Mouse (Mus musculus) CD4-positive helper T cell, adult 2 months (primary cell): ENCODE results near the gene Cadm2.

Experiments used
- DNase-seq: peaks from one replicate; pipeline ENCODE4 v3.0.0-alpha.2; 2012; ENCODE audit warnings: low read depth, missing footprints, low spot score

Cadm2 gene

DNA sequence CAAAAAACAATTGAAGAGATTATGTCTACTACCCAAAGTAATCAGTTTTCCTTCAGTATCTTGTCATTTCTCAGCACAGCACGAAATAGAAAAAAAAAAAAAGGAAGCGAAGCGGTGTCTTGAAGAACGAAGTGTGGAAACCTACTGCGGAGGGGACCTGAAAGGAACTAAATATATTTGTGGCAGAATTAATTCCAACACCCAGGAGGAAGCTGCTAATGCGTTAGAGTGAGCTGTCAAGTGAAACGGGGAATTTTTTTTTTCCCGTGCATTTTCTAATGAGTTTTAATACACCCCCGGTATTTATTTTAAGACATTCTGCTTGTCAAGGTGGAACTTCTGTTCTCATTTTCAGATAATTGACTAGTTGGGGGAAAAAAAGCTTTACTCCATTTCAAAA lies 111.6 kb downstream of the Cadm2 start:
- no peak for DNase-seq

DNA sequence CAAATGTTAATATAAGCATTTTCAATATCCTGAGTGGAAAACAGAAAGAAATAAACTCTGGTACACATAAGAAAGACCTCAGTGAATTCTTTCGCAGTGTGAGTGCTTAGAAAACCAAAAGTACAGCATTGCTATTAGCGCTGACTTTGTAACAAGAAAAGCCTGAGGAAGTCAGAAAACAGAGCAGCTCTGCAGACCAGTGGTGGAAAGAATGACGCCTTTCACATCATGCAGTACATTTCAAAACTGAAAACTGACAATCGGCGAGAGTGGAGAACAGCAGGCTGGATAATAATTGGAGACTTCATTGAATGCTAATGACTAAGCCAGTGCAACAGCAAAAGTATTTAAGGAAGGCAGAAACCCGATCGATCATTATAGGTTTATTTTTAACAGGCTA lies 138.2 kb downstream of the Cadm2 start:
- no peak for DNase-seq

DNA sequence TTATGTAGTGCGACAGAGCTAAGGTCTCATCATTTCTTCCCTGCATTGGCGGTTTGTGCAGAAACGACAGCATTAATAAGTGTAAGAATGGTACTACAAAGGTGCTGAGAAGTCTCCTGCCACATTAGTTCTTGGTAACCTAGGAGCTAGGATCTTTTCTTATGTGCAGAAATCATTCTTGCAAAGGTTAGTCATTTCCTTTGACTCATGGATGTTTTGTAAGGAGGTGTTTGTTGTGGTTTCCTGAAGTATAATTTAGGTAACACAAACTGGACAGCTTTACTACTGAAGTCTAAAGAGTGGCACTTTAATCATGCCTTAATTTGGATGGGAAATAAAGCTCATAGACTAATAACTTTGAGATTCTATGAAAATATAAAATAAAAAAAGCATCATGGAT lies 153.7 kb downstream of the Cadm2 start:
- no peak for DNase-seq

DNA sequence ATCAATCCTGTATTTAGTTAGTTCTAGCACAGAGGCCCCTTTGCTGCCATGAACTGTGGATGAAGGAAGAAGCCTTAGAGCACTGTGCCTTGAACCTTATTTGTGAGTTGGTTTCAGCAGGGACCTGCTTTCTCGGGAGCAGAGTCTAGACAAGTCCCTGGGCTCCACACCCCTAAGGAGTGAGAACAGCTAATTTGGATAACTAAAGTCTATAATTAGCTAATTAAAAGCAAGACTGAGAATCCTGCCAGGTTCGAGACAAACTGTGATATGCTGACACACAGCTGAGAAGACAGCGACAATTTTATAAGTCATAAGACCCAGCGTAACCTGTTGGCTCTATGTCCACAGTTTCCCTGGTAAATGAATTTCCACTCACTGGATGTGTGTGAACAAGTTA lies 184.4 kb downstream of the Cadm2 start:
- no peak for DNase-seq

DNA sequence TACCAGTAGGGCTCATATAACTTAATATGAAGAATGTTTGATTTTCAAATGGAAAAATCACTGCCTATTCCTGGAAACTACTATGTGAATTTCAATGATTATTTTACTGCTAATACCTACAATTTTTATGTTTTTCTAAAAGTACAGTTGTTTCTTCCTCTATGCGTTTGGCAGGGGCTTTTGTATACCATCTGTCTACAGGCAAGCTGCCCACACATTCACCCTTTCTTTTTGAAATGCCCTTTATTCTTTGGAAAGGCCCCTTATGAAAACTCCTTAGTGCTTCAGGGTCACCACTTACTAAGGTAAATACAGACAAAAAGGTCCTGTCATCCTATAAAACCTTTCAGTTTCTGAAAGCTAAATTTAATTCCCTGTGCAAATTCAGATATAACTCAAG lies 195.3 kb downstream of the Cadm2 start:
- no peak for DNase-seq

DNA sequence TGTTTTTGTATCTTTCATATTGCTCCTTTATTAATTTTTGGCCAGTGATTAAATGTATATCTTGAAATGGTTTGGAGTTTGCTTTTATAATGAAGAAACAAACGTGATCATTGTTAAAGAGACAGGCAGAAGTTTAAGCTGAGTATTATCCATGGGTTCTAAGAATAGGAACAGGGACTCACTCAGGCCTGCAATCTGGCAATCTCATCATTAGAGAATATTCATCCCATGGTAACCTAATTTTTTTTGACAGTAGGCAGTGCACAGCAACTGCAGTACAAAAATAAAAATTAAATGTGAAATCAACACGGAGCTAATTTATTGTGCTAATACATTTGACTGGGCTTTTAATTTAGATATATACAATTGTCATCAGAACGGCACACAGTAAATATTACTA lies 209.8 kb downstream of the Cadm2 start:
- DNase-seq: no peak

GRCm38 (mm10) chr16:67410482-67410881 lies 210.2 kb downstream of the Cadm2 start:
- no peak for DNase-seq

GRCm38 (mm10) chr16:67367745-67368144 lies 253.0 kb downstream of the Cadm2 start:
- DNase-seq: no peak

DNA sequence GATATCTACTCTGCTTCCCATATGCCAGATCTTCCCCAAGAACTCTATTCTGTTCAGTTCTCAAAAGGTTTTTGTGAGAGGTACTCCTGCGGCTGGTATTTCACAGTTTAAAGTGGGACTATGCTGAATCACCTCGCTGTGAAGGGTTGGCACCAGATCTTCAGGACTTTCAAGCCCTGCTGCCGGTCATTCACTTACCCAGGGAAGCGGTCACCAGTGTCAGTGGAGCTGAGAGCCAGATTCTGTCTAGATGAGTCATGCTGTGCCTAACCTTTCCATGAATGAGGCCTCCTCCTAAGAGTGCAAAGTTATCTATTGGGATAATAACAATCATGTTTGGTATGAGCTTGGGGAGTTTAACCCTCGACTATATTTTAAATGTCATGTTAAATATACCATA lies 272.7 kb downstream of the Cadm2 start:
- DNase-seq: no peak

DNA sequence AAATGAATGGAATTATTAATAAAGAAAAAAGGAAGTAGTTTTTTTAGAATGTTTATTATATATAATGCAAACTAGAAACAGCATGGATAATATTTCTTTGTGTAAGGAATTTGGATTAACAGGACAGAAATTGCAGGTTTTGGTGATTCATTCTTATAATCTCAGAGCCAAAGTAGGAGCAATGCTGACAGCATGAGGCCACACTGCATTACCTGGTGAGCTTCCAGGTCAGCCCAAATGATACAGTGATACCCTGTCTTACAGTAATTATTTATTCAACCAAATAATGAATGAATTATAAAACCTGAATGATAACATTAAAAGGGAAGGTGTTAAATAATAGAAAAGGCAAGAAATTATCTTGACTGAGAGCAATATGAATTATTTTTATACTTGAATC lies 273.1 kb downstream of the Cadm2 start:
- no peak for DNase-seq

GRCm38 (mm10) chr16:67346621-67347290 lies 274.0 kb downstream of the Cadm2 start:
- no peak for DNase-seq

DNA sequence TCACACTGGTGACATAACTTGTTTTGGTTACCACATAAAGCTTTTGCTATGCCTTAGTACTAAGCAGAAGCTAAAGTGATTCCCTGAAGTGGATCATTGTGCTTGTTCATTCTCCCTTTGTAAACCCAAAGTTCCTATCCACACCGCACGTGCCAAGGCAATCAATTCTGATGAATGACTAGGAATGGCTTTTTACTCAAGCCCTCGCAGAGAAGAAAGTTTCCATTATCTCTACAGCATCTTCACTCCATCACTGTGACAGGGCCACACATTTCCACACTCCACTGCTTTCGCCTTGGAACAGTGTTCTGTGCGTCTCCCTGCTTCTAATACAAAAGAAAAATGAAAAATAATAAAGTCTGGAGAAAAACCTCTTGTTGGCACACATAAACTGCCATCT lies 276.5 kb downstream of the Cadm2 start:
- DNase-seq: no peak

GRCm38 (mm10) chr16:67311033-67311432 lies 309.7 kb downstream of the Cadm2 start:
- no peak for DNase-seq

DNA sequence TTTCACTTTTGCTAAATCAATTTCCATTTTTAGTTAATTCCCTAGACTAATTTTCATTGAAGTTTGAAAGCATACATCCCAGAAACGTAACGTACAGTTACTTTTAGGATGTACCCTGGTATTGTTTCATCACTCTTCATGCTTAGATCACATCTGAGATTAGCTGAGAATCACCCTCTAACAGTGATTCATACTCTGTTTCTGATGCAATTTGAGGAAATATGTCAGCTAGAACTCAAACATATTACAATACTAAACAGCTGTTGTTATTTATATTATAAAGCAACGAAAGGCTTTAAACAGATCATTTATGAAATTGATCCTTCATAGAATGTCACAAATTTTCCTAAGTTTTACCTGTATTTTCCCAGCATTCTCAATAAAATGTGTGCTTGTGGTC lies 336.0 kb downstream of the Cadm2 start:
- DNase-seq: no peak

DNA sequence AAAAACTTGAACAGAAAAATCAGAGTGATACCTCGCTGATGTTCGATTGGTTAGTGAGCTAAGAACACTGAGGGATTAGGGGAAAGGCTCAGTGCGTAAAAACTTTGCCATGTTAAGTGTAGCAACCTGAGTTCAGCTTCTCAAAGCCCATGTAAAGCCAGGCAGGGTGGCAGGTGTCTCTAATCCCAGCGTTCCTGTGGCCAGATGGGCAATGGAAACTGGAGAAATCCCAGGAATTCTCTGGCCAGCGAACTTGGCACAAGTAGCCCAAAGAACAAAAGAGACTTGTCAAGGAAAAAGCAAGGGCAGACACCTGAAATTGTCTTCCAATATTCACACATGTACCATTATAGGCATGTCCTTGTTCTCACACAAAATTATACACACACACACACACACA lies 377.1 kb downstream of the Cadm2 start:
- DNase-seq: no peak

- DNase-seq: no peak
Observed at GRCm38 (mm10) chr16:67234862-67235261, 385.8 kb downstream of the Cadm2 start.

- no peak for DNase-seq
Observed at GRCm38 (mm10) chr16:67226696-67227095, 394.0 kb downstream of the Cadm2 start.

DNA sequence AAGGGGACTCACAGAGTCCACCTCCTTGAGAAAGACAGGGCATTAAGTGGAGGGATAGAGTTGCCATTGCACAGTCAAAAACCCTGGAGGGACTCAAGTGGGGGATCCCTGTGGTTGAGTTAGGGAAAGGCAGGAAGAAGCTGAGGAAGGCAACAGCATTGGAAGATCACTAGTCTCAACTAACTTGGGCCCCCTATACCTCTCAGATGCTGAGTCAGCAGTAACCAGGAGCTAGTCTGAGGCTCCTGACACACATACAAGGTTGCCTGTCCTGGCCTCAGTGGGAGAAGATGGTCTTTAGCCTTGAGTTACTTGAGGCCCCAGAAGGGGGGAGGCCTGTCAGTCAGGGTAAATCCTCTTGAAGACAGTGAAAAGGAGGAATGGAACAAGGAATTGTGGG lies 417.4 kb downstream of the Cadm2 start:
- DNase-seq: no peak

GRCm38 (mm10) chr16:67192852-67193415 lies 427.8 kb downstream of the Cadm2 start:
- no peak for DNase-seq

- DNase-seq: no peak
Observed at GRCm38 (mm10) chr16:67192395-67192794, 428.3 kb downstream of the Cadm2 start.

GRCm38 (mm10) chr16:67186322-67186721 lies 434.4 kb downstream of the Cadm2 start:
- no peak for DNase-seq

GRCm38 (mm10) chr16:67182958-67183357 lies 437.8 kb downstream of the Cadm2 start:
- DNase-seq: no peak

GRCm38 (mm10) chr16:67175386-67175785 lies 445.3 kb downstream of the Cadm2 start:
- no peak for DNase-seq
